Mouse (Mus musculus) kidney, postnatal 36 days (tissue): ENCODE results near the gene Gm32687.
"Not testable (repeated sequence)": the region's sequence is repeated elsewhere in the genome, so short reads cannot be mapped to it uniquely, and the experiment has no call there.

Source experiments
- DNase-seq, 2 experiments: peaks; one replicate each; pipeline ENCODE4 v3.0.0; 2021 to 2022; ENCODE audit warnings: mixed read lengths in 2 of 2

Gene Gm32687

GRCm38 (mm10) chr10:81863409-81864407 is at the start of gene Gm32687:
Gene Gm32687, plus strand, starts transcription at chr10:81863934.
- DNase-seq: peak in 1 of 2 experiments; percentile 1

- not testable (repeated sequence) for DNase-seq
These were observed 17.5 kb upstream of the Gm32687 start for GRCm38 (mm10) chr10:81846219-81846618.

- DNase-seq: not testable (repeated sequence)
These were observed 66.4 kb downstream of the Gm32687 start, which contains the start of gene Zfp781 for GRCm38 (mm10) chr10:81929842-81930743. Gene Zfp781, minus strand, starts transcription at chr10:81930480.
